Mouse (Mus musculus) cerebellum, adult 2 months (tissue): ENCODE data around the gene Dapp1.

Source experiments
- CTCF ChIP-seq: fragments of 200-500 bp; IDR thresholded peaks from 2 replicates; pipeline ENCODE4 v1.5.1; 2011; ENCODE audit warnings: low read depth, mild to moderate bottlenecking, control low read depth, low read length, moderate library complexity, borderline replicate concordance; ENCODE audit not compliant: insufficient read depth
- POLR2A ChIP-seq: fragments of 200-500 bp; IDR thresholded peaks from 2 replicates; pipeline ENCODE4 v1.6.1; 2011; ENCODE audit warnings: low read length, control low read depth, borderline replicate concordance; ENCODE audit not compliant: insufficient read depth

GRCm38 (mm10) chr3:137977629-137978041, 3.7 kb downstream of the Dapp1 start:
- TF ChIP-seq CTCF (no peak), POLR2A (no peak)
